Mouse (Mus musculus) retina, postnatal 1 day (tissue): ENCODE measurements at regions not wholly inside any gene's neighbourhood (a gene's known extent, or its start where the extent isn't known, plus 50 kb on each side); places are given as distances from the start of the nearest gene placed in this dataset.

Source experiments
- DNase-seq: peaks from one replicate; pipeline ENCODE4 v3.0.0-alpha.2; 2012

DNA sequence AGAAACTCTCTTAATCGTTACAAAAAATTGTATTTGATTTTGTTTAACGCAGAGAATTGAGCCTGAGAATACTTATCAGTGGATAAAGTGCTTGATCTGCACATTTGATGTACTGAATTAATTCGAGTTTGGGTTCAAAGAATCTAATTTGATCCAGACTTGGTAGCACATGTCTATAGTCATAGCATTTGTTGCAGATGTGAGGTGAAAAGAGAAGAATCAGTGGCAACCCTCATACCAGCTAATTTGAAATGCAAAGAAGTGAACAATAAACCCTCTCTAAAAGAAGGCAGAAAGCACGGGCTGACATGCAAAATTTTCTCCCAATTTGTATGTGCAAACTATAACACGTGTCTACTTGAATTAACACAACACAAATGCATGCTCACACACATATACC is 79.8 kb upstream of the Epha6 start:
- DNase-seq = no peak

DNA sequence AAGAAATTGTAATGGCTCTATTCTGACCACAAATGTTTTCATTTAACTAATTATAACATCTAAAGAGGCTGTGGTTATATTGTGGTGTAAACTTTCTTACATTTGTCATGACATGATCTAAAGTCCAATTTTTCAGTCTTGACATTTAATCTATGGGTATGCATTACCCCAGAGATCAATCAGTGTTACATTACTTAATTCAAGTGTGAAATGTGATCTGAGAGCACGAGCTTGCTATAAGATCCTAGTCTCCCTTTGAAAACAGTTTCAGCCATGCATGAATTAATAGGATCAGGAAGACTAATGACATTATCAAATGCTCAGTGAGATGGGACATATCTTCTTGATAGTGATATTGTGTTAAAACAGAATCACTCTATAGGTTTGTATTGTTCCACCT is 63.4 kb upstream of the Epha6 start:
- peak; percentile 18 for DNase-seq
